Mouse (Mus musculus) Patski (cell line): Measurements from ENCODE around the gene Actr1a. TPM values are rescaled to one million over a fixed set of nuclear protein-coding genes. Genes with fewer than 3 reads are reported as not detected.

Experiments
- ATAC-seq: fragments of 100-300 bp; one replicate; pipeline ENCODE4 v1.8.0; 2021
- CTCF ChIA-PET: fragments of 350-600 bp; sonication (Branson Sonifier 250); formaldehyde crosslinking; loops from one replicate; lab custom pipeline; 2022; ENCODE audit warnings: inconsistent platforms; lab: Charles Lee
- POLR2A ChIA-PET: fragments of 350-600 bp; sonication (Branson Sonifier 250); formaldehyde crosslinking; loops from one replicate; lab custom pipeline; 2022; ENCODE audit warnings: antibody characterized with exemption, inconsistent platforms; lab: Charles Lee
- DNase-seq: peaks from one replicate; pipeline ENCODE4 v3.0.0-alpha.2; 2011; ENCODE audit warnings: low read depth, low spot score
- H3K27me3 ChIP-seq: fragments of 371-371 bp; one replicate; pipeline ENCODE4 v1.5.1; 2021
- CTCF ChIP-seq: fragments of 100-300 bp; IDR thresholded peaks from one replicate; pipeline ENCODE4 v1.5.1; 2021
- in situ Hi-C: fragments of 300-500 bp; cut with MboI; formaldehyde crosslinking; loops from 3 replicates; pipeline ENCODE4 v1.11.1; 2018; ENCODE audit warnings: low pct_unique_long_range_greater_than_20kb, mixed read lengths
- polyA plus RNA-seq: library from polyadenylated mRNA; unstranded; gene quantifications from one replicate; pipeline ENCODE4 v1.2.3, GENCODE M21; 2021

Gene Actr1a
- polyA plus RNA-seq, 1 experiment from 2014 or later: 159 TPM

DNA sequence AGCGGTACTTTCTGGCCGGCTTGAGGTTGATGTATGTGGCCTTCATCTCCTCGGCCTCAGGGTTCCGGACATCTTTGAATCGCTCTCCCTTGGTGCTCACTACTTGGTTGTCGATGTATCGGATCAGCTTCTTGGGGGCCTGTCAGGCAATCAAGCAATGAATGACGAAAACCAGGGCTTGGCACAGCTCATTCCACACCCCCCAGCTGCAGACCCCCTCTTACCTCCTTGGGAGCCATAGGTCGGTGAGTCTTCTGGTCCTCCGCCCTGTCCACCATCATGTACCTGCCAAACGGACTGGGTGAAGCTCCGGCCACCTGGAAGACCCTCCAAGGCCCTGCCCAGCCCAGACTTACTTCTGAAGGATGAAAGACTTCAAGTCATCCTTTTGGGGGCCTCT lies 64.9 kb downstream of the Actr1a start:
- DNase-seq: no peak
- H3K27me3 ChIP-seq: peaks cover 2% of the 10 kb centered on the region
- CTCF ChIA-PET: interaction anchor here (0.7 to 5.0 kb wide), 4 partner anchors 21 to 28 kb away, joined by 3 to 35 read pairs (median 4); partner anchors contain the start of gene Nfkb2
- in situ Hi-C loops: no loop called here
- POLR2A ChIA-PET: interaction anchor here (0.9 to 1.1 kb wide), 4 partner anchors 7 to 195 kb away, joined by 3 to 4 read pairs (median 4); partner anchors contain the start of gene Cuedc2
- no peak for ATAC-seq
- no peak for TF ChIP-seq CTCF

DNA sequence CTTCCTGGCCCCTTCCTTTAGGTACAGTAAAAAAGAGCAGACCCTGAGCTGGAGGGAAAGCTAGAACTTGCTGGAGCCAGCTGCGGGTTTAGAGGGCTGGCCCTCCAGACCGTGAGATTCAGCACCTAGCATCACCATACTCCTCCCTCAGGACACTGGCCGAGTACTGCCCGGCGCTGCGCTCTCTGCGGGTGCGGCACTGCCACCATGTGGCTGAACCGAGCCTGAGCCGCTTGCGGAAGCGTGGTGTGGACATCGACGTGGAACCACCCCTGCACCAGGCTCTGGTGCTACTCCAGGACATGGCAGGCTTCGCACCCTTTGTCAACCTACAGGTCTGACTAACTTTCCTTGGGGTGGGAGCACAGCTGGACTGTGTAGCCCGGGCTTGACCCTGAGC lies 65.6 kb downstream of the Actr1a start:
- peaks cover 2% of the 10 kb centered on the region for H3K27me3 ChIP-seq
- ATAC-seq (peak; percentile 42), DNase-seq (no peak)
- TF ChIP-seq CTCF: no peak
- in situ Hi-C loops: no loop called here
- ChIA-PET CTCF (interaction anchor here (0.7 to 5.0 kb wide), 9 partner anchors 11 to 184 kb away, joined by 3 to 35 read pairs (median 3); partner anchors contain the start of gene Nfkb2), POLR2A (interaction anchor here (0.9 to 2.5 kb wide), 5 partner anchors 8 to 194 kb away, joined by 3 to 15 read pairs (median 3); partner anchors contain the start of genes Cuedc2 and Nfkb2)

DNA sequence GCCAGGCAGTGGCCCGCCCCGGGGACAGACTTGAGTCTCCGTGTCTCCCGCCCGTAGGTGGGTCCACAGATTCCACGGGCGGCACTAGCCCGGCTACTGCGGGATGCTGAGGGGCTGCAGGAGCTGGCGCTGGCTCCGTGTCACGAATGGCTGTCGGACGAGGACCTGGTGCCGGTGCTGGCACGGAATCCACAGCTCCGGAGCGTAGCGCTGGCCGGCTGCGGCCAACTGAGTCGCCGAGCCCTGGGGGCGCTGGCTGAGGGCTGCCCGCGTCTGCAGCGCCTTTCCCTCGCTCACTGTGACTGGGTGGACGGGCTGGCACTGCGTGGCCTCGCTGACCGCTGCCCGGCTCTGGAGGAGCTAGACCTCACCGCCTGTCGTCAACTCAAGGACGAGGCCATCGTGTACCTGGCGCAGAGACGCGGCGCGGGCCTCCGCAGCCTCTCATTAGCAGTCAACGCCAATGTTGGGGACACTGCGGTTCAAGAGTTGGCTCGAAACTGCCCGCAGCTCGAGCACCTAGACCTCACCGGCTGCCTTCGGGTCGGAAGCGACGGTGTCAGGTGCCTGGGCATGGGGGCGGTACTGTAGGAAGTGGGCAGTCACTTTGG lies 66.4 kb downstream of the Actr1a start:
- in situ Hi-C loops: no loop called here
- peak; percentile 3 for ATAC-seq

DNA sequence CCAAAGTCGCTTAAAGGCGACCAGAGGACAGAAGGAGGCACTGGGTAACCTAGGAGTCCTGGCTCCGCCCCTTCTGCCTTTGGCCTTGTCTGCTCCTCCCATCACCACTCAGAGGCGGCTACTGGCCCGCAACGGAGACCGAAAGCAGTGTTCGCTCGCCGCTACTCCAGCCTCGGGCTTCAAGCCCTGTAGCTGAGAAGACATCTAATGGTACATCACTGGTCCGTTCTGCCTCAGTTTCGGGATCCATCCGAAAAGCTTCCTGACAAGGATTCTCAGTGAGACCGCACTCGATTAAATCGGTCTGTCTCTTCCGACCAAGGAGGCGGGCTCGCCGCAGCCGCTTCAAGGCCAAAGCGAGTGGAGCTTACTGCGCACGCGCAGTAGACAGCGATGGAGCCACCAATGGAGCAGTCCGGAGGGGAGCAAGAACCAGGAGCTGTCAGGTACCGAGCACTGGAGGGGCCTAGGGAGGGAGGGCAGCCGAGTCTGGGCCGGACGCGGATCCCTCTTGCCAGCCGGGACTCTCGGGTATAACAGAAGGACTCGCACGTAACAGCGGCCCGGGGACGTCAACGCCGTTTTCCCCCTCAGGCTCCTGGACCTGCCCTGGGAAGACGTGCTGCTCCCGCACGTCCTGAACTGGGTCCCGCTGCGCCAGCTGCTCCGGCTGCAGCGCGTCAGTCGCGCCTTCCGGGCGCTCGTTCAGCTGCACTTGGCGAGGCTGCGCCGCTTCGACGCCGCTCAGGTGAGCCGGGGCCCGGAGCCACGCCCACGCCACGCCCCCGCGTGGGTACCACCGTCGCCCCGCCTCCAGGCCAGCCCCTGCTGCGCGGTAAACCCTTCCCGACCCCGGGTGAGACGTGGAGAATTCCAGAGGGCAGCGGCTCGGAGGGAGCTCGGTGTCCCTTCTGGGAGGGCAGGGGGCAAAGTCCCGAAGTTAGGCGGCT lies 67.2 kb downstream of the Actr1a start, which contains the start of gene Fbxl15:
Fbxl15 (plus strand) TSS at position 104 of the 950 bp plus-strand sequence.
- DNase-seq: peak; percentile 90
- ChIA-PET CTCF (interaction anchor here (0.9 to 5.0 kb wide), 9 partner anchors 10 to 124 kb away, joined by 3 to 35 read pairs (median 3); partner anchors contain the start of gene Nfkb2), POLR2A (interaction anchor here (0.7 to 2.5 kb wide), 10 partner anchors 10 to 243 kb away, joined by 3 to 15 read pairs (median 5); partner anchors contain the start of genes Cuedc2 and Nfkb2)
- no peak for TF ChIP-seq CTCF
- in situ Hi-C loops: no loop called here
- peak; percentile 65 for ATAC-seq
- peaks cover 8% of the 10 kb centered on the region for H3K27me3 ChIP-seq

More for the DNA sequence above, 66.4 kb downstream of the Actr1a start:
- DNase-seq: no peak
- H3K27me3 ChIP-seq: peaks cover 7% of the 10 kb centered on the region
- POLR2A ChIA-PET: interaction anchor here (0.9 to 2.5 kb wide), 8 partner anchors 9 to 244 kb away, joined by 3 to 15 read pairs (median 5); partner anchors contain the start of genes Cuedc2 and Nfkb2
- CTCF ChIA-PET: interaction anchor here (0.7 to 5.0 kb wide), 9 partner anchors 10 to 184 kb away, joined by 3 to 35 read pairs (median 3); partner anchors contain the start of gene Nfkb2
- TF ChIP-seq CTCF: no peak

DNA sequence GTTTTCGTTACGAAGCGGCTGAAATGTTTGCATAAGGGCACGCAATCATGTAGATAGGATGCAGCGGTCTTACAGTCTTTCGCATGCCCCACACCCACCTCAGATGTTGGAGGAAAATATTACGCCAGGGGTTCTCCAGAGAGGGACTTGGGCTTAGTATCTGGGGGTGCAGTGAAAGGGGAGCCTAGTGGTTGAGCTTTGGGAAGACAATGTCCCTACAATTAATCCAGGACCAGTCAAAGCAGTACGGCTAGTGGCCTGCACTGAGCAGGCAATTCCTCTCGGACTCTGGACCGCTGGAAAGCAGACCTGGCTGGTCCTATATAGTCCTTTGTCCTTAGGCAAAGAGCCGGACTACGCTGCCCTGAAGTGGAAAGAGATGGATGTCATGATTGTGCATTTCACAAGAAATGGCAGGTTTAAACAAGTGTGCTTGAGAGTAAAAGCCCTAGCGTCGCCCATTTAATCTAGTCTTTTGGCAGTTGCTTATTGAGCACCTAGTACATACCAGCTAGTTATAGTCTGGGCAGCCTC lies 68.0 kb downstream of the Actr1a start:
- ChIA-PET CTCF (interaction anchor here (0.9 to 5.0 kb wide), 7 partner anchors 10 to 125 kb away, joined by 3 to 35 read pairs (median 4); partner anchors contain the start of gene Nfkb2), POLR2A (interaction anchor here (0.7 to 2.5 kb wide), 8 partner anchors 10 to 191 kb away, joined by 3 to 15 read pairs (median 6); partner anchors contain the start of genes Cuedc2 and Nfkb2)
- H3K27me3 ChIP-seq: peaks cover 8% of the 10 kb centered on the region
- DNase-seq (no peak), ATAC-seq (no peak)
- TF ChIP-seq CTCF: no peak
- in situ Hi-C loops: no loop called here

Other genes with a start within 250 kb of the Actr1a start
- not detected for gene Pitx3, start 247.4 kb downstream of the Actr1a start, polyA plus RNA-seq
- 55.0 TPM for gene Gbf1, start 243.2 kb downstream of the Actr1a start, polyA plus RNA-seq
- gene Nfkb2, start 91.4 kb downstream of the Actr1a start, polyA plus RNA-seq: 48.2 TPM
- gene Psd, start 68.6 kb downstream of the Actr1a start, polyA plus RNA-seq: 11.9 TPM
- gene Fbxl15, start 67.6 kb downstream of the Actr1a start, polyA plus RNA-seq: 13.9 TPM
- 264 TPM for gene Cuedc2, start 57.0 kb downstream of the Actr1a start, polyA plus RNA-seq
- gene Mfsd13a, start 54.6 kb downstream of the Actr1a start, polyA plus RNA-seq: 11.7 TPM
- 0.42 TPM for gene 2310034G01Rik, start 45.4 kb downstream of the Actr1a start, polyA plus RNA-seq
- 35.2 TPM for gene Sufu, start 1.1 kb upstream of the Actr1a start, polyA plus RNA-seq
- gene Trim8, start 106.0 kb upstream of the Actr1a start, polyA plus RNA-seq: 89.9 TPM
- 187 TPM for gene Arl3, start 177.4 kb upstream of the Actr1a start, polyA plus RNA-seq
- 9.3 TPM for gene Sfxn2, start 177.6 kb upstream of the Actr1a start, polyA plus RNA-seq
- gene Wbp1l, start 203.3 kb upstream of the Actr1a start, polyA plus RNA-seq: 73.3 TPM